Mouse (Mus musculus): ENCODE data around the gene Tenm3.

Tenm3 gene

GRCm38 (mm10) chr8:48843931-48844285 is at the start of gene Tenm3:
Gene Tenm3, minus strand, starts transcription at chr8:48843951.
- DNase-seq (ENCODE audit: extremely low read depth, insufficient read length, low spot score): no peak

- no peak for DNase-seq (ENCODE audit: extremely low read depth, insufficient read length, low spot score)
Observed at GRCm38 (mm10) chr8:48890216-48890765, 46.5 kb upstream of the Tenm3 start.

GRCm38 (mm10) chr8:48884270-48884669 is 40.5 kb upstream of the Tenm3 start:
- no peak for DNase-seq (ENCODE audit: extremely low read depth, insufficient read length, low spot score)

- DNase-seq (ENCODE audit: extremely low read depth, insufficient read length, low spot score): no peak
Observed at GRCm38 (mm10) chr8:48880585-48880984, 36.8 kb upstream of the Tenm3 start.

DNA sequence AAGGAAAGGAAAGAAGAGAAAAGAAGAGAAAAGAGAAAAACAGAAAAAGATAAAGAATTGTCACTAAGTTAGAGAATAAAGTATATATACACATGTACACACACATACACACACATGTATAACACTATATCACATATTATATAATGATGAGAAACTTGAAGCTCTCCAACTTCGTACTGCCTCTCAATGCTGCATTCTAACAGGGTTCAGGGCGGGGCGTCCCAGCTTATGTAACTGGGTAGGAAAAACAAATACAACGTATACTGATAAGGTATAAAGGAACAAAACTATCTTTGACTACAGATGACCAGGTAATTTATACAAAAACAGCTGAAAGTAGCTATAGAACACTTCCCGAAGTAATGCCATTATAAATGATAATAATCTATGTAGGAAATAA is 22.2 kb upstream of the Tenm3 start:
- DNase-seq (ENCODE audit: extremely low read depth, insufficient read length, low spot score): no peak

DNA sequence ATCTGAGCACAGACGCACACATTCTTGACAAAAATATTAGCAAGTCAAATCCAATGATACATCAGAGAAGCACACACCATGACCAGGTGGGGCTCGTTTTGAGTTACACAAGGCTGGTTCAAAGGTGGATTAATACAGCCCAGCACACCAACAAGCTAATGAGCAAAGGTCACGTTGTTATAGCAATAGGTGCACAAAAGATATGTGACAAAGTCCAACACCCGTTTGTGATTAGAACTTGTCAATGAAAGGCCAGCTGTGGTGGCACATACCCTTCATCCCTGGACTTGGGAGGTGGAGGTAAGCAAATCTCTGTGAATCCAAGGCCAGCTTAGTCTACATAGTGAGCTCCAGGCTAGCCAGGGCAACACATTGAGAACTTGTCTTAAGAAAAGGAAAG is 21.7 kb upstream of the Tenm3 start:
- DNase-seq (ENCODE audit: extremely low read depth, insufficient read length, low spot score): no peak

- no peak for DNase-seq (ENCODE audit: extremely low read depth, insufficient read length, low spot score)
Observed at GRCm38 (mm10) chr8:48850223-48851010, 6.7 kb upstream of the Tenm3 start.

- no peak for DNase-seq (ENCODE audit: extremely low read depth, insufficient read length, low spot score)
Observed at GRCm38 (mm10) chr8:48849091-48849616, 5.4 kb upstream of the Tenm3 start.

DNA sequence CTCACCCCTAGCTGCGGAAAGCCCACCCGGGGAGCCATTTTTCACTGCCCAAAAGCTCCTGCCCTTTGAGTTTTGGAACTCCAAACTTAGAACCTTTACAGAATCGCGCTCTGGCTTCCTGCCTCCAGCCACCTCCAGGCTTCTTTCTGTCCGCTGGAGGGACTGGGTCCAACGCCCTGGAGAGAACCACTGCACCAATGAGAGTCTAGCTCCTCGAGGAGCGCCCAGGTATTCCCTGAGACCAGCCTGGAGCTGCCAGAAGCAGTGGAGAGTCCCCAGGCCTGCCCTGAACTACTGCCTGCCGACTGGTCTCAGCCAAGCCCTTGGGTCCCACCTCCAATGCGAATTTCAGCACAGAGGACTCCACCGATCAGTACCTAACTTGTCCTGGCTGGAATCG is 1.2 kb upstream of the Tenm3 start:
- DNase-seq (ENCODE audit: extremely low read depth, insufficient read length, low spot score): no peak

- DNase-seq (ENCODE audit: extremely low read depth, insufficient read length, low spot score): no peak
Observed at GRCm38 (mm10) chr8:48844370-48844905, 687 bp upstream of the Tenm3 start.

DNA sequence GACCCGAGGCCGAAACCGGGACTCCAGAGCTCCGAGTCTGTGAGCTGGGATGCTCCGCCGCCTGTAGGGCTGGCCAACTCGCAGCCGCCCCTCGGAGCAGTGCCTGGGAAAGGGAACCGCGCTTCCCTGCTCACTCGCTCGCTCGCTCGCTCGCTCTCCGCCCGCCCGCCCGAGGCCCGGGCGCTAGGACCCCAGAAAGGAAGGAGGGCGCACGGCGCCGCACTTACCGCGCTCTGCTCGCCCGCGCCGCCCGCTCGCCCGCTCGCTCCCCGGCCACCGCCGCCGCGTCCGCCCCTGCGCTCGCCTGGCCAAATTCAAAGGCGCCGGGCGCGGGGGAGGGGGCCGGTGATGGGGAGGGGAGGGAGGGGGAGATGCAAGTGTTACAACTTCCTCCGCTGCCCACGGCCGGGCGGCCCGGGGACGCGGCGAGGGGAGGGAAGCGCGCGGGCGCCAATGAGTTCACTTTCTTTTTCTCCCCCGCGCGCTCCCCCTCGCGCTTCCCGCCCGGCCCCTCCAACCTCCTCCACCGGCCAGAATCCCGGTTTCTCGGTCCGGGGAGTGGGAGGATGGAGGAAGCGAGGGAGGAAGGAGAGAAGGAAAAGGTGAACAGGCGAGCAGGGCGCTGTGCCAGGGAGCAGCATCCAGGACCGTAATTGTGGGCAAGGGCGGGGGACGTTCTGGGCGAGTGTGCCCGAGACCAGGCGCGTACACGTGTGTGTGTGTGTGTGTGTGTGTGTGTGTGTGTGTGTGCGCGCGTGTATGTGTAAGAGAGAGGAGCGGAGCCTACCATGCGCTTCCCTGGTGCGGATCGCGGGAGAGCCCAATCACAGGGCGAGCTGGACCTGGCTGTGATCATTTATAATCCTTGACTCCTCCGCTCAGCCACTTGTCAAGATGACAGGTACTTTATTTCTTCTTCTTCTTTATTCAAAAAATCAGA is 490 bp downstream of the Tenm3 start:
- no peak for DNase-seq (ENCODE audit: extremely low read depth, insufficient read length, low spot score)

DNA sequence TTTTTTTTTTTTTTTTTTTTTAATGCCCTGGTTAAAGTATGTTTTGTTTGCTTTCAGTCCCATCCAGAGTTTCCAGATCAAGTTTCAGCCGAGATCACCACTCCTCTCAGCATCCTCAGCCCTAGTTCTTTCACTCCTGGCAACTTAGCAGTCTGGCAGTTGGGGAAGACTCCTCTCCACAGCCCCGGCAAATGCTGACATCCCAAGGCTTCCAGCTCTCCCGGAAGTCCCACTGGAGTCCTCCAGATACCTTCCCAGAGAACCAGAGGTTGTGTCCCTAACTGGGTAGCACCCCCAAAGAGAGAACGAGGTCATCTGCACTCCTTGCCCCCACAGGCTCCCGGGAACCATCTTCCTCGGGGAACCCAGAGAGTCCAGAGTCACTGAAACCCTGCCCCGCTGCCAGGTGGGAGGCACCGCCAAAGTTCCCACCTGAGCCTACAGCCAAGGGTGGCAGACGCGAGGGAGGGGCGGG is 1.2 kb downstream of the Tenm3 start:
- no peak for DNase-seq (ENCODE audit: extremely low read depth, insufficient read length, low spot score)

DNA sequence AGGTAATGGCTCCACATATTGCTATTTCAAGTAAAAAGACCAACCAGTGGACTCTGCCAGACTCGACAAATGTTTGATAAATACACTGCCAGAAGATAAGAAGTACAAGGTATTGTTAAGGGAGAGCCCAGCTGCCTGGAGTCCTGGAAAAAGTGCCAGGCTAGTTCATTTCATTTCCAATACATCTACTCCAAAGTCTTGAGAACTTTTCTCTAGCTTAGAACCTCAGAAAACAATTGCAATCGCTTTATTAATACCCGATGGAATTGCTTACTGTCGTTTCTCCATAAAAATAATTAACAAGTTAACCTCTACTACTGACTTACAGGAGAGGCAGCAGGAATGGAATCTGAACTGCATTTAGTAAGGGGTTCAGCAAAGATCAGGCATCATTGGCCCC is 1.7 kb downstream of the Tenm3 start:
- DNase-seq (ENCODE audit: extremely low read depth, insufficient read length, low spot score): no peak

DNA sequence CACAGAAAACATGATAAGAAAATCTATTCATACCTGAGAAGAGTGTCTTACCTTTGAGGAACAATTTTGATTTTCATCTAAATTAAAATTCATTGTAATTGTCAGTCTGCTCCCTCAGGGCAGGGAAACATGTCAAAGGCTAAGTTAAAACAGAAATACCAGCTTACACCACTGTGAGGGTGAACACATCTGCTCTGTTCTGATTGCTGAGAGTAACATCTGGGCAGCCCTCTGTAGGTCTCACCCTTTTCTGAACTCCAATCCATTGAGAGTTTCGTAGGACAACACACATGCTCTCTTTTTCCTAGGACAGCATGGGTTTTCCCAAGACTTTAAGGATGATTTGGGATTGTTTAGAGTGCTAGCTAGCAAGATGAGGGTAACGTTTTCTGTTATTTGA is 8.0 kb downstream of the Tenm3 start:
- no peak for DNase-seq (ENCODE audit: extremely low read depth, insufficient read length, low spot score)

GRCm38 (mm10) chr8:48827454-48827853 is 16.3 kb downstream of the Tenm3 start:
- no peak for DNase-seq (ENCODE audit: extremely low read depth, insufficient read length, low spot score)

- peak; percentile 63 for DNase-seq (ENCODE audit: extremely low read depth, insufficient read length, low spot score)
Observed at GRCm38 (mm10) chr8:48825666-48826065, 18.1 kb downstream of the Tenm3 start.

- DNase-seq (ENCODE audit: extremely low read depth, insufficient read length, low spot score): peak; percentile 65
Observed at GRCm38 (mm10) chr8:48822291-48822690, 21.5 kb downstream of the Tenm3 start.

- no peak for DNase-seq (ENCODE audit: extremely low read depth, insufficient read length, low spot score)
Observed at GRCm38 (mm10) chr8:48819962-48820361, 23.8 kb downstream of the Tenm3 start.

GRCm38 (mm10) chr8:48819348-48819747 is 24.4 kb downstream of the Tenm3 start:
- DNase-seq (ENCODE audit: extremely low read depth, insufficient read length, low spot score): no peak

DNA sequence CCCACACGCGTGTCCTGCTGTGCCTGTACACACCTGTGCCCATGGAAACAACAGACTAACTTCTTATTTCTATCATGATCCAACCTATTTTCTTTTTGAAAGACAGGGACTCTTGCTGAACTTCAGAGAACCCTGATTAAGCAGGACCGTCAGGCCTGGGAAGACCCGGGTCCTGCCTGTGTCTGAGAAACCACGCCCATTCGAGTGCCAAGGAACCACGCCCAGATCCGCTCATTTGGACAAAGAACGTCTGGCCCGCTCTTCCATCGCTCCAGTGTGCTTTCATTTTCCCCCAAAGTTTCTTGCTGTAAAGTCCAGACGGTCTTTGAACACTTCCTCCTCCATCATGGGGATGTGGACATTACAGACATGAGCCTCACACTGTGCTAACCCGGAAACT is 26.8 kb downstream of the Tenm3 start:
- DNase-seq (ENCODE audit: extremely low read depth, insufficient read length, low spot score): no peak

- DNase-seq (ENCODE audit: extremely low read depth, insufficient read length, low spot score): no peak
Observed at GRCm38 (mm10) chr8:48812196-48812741, 31.5 kb downstream of the Tenm3 start.

Measured in 3134 (cell line).